Mouse (Mus musculus): Measurements from ENCODE around the gene Lrriq4. TPM values are rescaled to one million over a fixed set of nuclear protein-coding genes. Genes with fewer than 3 reads are reported as not detected.

Gene Lrriq4
- 0.05 TPM in 1 of 2 replicates, not detected in the other for polyA plus RNA-seq (2012; rRNA removed)

DNA sequence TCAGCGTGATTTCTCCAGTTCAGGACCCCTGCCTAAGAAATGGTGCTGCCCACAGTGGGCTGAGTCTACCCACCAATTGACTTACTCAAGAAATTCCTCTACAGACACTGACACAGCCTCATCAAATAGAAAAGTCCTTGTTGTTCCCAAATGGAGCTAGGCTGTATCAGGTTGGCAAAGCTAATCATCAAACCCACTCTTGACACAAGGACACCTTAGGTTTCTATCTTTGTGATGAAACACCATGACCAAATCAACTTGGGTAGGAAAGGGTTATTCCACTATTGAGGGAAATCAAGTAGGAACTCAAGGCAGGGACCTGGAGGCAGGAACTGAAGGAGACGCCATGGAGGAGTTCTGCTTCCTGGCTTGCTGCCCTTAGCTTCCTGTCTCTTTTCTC lies at the start of gene Lrriq4:
Gene Lrriq4, plus strand, starts transcription at position 301 of the 400 bp plus-strand sequence.
- no peak for TF ChIP-seq CTCF (IDR thresholded peaks at IDR 0.05; ENCODE audit: borderline replicate concordance, extremely low read depth, insufficient read depth, insufficient read length)
- TF ChIP-seq POLR2A (IDR thresholded peaks at IDR 0.05; ENCODE audit: borderline replicate concordance, extremely low read depth, insufficient read depth, insufficient read length, poor library complexity, severe bottlenecking) = no peak

DNA sequence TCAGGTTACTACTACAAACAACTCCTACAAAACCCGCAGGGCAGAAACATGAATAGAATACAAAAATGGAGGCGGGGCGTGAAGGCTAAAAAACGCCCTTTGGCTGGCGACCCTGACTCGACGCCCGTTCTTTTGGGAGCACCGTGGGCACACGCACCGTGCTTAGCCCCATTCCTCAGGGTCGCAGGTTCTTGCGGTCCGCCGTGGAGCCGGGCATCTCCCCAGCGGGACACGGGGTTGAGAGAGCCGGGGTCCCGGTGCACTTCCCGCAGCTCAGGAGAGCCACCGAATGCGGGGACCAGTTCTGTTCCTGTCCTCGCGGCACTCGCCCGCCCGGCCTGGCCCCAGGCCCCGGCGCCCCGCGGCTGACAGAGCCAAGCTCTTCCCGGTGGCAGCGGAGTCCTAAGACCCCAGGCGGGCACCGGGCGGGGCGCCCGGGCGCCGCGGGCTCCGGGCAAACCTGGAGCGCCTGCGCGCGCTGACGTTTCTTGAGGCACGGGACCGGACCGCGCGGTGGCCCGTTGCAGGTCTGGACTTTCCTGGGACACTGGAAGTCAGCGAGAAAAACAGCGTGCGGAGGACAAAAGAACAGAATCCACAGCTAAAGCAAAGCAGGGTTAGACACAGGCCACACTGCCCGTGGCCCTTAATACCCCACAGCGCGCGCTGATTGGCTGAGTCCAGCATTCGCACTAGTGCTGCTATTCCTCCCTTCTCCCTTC lies 49.0 kb upstream of the Lrriq4 start:
- peak; percentile 68 for DNase-seq (ENCODE audit: low read depth)
- TF ChIP-seq POLR2A (IDR thresholded peaks at IDR 0.05; ENCODE audit: borderline replicate concordance, extremely low read depth, insufficient read depth, insufficient read length, poor library complexity, severe bottlenecking) = 0 out of 2 replicates have a peak, but pooled peaks have one; percentile 15
- no peak for TF ChIP-seq CTCF (IDR thresholded peaks at IDR 0.05; ENCODE audit: borderline replicate concordance, extremely low read depth, insufficient read depth, insufficient read length)

More for the DNA sequence above, at the start of gene Lrriq4:
- DNase-seq (ENCODE audit: low read depth) = peak; percentile 19

DNA sequence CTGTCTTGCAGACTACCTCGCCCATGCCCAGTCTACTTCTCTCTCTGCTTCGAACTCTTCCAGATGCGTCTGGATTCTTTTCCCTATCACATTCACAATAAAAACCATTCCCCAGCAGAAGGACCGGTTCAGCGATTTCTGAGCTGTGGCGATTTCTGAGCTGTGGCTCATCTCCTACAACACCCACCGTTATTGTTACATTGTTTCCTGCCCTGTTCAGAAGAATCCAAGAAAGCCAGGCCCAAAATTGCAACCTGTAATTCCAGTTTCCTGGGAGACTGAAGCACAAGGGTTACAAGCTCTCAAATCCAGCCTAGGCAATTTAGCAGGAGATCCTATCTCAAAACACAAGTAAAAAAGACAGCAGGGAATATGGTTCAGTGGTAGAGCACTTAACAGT lies 47.0 kb upstream of the Lrriq4 start:
- no peak for DNase-seq (ENCODE audit: low read depth)
- no peak for TF ChIP-seq POLR2A (IDR thresholded peaks at IDR 0.05; ENCODE audit: borderline replicate concordance, extremely low read depth, insufficient read depth, insufficient read length, poor library complexity, severe bottlenecking)
- TF ChIP-seq CTCF (IDR thresholded peaks at IDR 0.05; ENCODE audit: borderline replicate concordance, extremely low read depth, insufficient read depth, insufficient read length) = no peak

DNA sequence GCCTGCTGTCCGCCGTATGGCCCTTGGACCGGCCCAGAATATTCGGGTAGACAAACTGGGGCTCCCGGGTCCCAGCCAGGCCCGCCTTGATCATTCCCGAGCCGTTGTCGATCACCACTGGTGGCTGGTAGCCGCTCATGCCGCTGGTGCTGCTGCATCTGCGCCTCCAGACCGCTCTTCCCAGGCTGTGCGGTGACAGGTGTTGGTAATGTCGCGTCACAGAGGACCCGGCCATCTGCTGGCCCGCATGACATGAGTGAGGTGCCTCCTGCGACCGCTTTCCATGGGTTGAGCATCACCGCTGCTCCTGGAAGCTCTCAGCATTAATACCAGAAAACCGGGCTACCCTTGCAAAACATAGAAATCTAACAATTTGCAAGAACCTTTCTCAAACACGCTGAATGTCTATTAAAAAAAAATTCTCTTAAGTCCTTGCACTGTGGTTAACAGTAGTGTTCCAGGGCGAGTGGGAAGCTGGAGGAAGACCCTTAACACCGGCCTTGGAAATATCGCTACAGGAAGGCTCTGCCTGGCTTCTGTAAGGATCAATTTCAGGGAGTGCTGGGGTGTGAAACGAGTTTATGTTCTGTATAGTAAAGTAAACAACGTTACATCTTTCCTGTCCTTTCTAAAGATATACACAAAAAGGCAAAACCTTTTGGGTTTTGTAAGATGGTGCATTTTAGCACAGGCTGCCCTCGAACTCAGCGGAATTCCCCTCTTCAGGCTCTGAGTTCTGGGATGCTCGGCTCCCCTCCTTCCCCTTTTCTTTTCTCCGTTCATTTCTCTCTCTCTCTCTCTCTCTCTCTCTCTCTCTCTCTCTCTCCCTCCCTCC lies 44.4 kb upstream of the Lrriq4 start, which contains the start of gene Actrt3:
Gene Actrt3, minus strand, starts transcription at position 229 of the 835 bp plus-strand sequence.
- peak; percentile 74 for DNase-seq (ENCODE audit: low read depth)
- no peak for TF ChIP-seq CTCF (IDR thresholded peaks at IDR 0.05; ENCODE audit: borderline replicate concordance, extremely low read depth, insufficient read depth, insufficient read length)

DNA sequence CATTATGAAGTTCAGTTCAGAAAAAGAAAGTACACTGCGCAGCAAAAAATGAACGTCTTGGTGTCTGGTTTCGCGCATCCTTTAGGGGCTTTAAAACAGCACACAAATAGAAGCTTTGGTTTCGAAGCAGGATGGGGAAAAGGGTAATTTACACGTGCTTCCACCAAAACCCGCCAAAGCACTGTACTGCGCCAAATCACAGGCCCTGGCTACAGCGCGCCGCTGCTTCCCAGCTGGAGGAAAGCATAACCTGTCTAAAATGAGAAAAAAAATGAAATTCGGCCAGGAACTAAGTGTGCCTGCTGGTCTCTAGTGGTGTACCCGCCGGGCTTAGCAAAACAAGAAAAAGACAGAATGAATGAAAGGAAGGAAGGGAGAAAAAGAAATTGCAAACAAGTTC lies 43.6 kb upstream of the Lrriq4 start:
- no peak for TF ChIP-seq CTCF (IDR thresholded peaks at IDR 0.05; ENCODE audit: borderline replicate concordance, extremely low read depth, insufficient read depth, insufficient read length)
- TF ChIP-seq POLR2A (IDR thresholded peaks at IDR 0.05; ENCODE audit: borderline replicate concordance, extremely low read depth, insufficient read depth, insufficient read length, poor library complexity, severe bottlenecking) = no peak
- DNase-seq (ENCODE audit: low read depth) = peak; percentile 69

DNA sequence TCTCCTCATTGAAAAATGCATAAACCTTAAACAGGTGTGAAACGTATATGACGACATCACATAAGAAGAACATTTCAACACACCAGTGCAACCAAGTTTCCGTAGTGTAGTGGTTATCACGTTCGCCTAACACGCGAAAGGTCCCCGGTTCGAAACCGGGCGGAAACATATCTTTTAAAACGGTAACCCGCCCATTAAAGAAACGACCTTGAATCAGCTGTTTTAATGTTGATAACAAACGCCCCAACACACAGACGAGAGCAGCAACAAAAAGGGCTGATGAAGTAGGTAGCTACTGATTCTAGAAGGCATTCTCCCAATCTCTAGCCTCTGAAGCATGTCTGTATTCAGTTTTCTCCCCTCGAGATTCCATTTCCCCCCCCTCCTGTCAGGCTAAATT lies 43.1 kb upstream of the Lrriq4 start:
- TF ChIP-seq POLR2A (IDR thresholded peaks at IDR 0.05; ENCODE audit: borderline replicate concordance, extremely low read depth, insufficient read depth, insufficient read length, poor library complexity, severe bottlenecking) (no peak), CTCF (IDR thresholded peaks at IDR 0.05; ENCODE audit: borderline replicate concordance, extremely low read depth, insufficient read depth, insufficient read length) (no peak)
- peak; percentile 90 for DNase-seq (ENCODE audit: low read depth)

DNA sequence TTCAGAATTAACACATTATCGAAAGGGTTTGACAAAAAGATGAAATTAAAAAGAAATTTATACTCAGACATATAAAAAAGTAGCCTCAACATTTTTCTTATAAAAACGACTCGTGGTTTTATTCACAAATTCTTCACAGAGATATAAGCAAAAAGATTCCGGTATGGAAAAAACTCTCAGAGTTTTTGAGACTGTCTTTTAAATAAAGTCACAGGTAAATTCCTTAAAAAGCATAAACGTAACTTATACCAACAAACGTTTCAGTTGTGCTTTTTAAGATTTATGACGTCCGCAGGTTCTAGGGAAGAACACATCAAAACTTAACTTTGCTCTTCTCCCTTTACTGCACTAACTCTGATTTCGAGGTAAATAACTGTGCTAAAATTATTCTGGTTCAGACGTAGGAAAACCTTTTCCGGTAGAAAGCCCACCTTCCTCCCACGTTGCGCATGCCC lies 42.7 kb upstream of the Lrriq4 start:
- TF ChIP-seq CTCF (IDR thresholded peaks at IDR 0.05; ENCODE audit: borderline replicate concordance, extremely low read depth, insufficient read depth, insufficient read length) (no peak), POLR2A (IDR thresholded peaks at IDR 0.05; ENCODE audit: borderline replicate concordance, extremely low read depth, insufficient read depth, insufficient read length, poor library complexity, severe bottlenecking) (no peak)
- DNase-seq (ENCODE audit: low read depth) = no peak

DNA sequence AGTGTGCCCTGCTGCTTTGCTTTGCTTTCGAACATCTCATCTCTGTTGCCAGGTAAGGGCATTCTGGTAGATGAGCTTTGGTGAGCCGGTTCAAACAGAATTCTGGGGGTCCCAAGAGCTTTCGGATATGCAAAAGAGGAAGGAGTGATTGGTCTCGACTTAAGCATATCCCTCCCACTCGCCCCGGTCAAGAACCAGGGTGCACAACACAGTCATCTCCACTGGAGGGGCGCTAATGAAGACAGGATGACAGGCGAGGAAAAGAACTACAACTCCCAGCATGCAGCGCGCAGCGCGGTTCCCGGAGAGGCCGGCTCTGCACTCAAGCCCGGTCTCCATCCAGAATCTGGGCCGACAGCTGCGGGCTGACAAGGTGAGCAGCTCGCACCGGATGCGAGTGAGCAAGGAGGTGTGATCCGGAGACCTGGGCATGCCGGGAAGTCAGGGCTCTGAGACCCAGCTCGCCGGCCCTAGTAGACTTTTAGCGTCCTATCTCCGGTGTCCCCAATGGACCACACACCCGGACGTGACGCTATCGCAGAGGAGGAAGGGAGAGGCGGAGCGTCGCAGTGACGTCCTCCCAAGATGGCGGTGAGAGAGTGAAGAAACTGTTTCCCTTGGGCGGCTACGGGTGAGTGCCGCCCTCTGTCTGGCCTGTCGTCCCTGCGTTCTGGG lies 42.1 kb upstream of the Lrriq4 start, which contains the start of gene Mynn:
Gene Mynn, plus strand, starts transcription at position 1 of the 675 bp plus-strand sequence.
- peak; percentile 98 for DNase-seq (ENCODE audit: low read depth)
- TF ChIP-seq CTCF (IDR thresholded peaks at IDR 0.05; ENCODE audit: borderline replicate concordance, extremely low read depth, insufficient read depth, insufficient read length) (peak; percentile 51; the same call in 1 of the 2 replicates), POLR2A (IDR thresholded peaks at IDR 0.05; ENCODE audit: borderline replicate concordance, extremely low read depth, insufficient read depth, insufficient read length, poor library complexity, severe bottlenecking) (peak; percentile 66; the same call in 1 of the 2 replicates)

DNA sequence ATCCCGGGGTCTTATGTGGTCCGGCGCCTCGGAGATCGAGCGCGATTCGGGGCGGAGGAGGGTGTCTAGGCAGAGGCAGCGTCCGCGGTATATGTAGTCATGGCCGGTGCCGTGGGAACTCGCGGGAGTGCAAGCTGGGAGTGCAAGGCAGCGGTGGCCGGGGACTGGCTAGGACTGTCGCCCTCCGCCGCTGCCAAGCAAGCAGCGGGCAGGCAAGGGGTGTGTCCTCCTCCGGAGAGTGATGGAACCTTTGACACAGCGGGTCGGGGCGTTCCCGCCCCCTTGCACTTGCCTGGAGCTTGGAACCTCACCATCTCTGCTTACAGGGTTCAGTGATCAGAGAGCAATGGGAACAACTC lies 41.6 kb upstream of the Lrriq4 start:
- TF ChIP-seq CTCF (IDR thresholded peaks at IDR 0.05; ENCODE audit: borderline replicate concordance, extremely low read depth, insufficient read depth, insufficient read length) (no peak), POLR2A (IDR thresholded peaks at IDR 0.05; ENCODE audit: borderline replicate concordance, extremely low read depth, insufficient read depth, insufficient read length, poor library complexity, severe bottlenecking) (no peak)
- DNase-seq (ENCODE audit: low read depth) = no peak

DNA sequence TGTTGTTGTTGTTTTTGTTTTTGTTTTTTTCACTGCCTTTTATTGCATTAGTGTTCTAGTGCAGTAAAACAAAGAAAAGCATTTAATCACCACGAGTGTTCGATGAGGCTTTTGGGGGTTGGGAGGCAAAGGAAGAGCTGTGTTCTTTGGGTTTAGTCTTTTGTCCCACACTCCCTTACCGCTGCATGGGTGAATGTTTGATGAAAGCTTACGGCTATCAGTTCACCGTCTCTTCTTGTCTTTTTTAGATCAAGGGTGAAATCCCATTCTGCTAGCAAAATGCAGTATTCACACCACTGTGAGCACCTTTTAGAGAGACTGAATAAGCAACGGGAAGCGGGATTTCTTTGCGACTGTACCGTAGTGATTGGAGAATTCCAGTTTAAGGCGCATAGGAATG lies 41.1 kb upstream of the Lrriq4 start:
- peak; percentile 3 for DNase-seq (ENCODE audit: low read depth)
- no peak for TF ChIP-seq POLR2A (IDR thresholded peaks at IDR 0.05; ENCODE audit: borderline replicate concordance, extremely low read depth, insufficient read depth, insufficient read length, poor library complexity, severe bottlenecking)

DNA sequence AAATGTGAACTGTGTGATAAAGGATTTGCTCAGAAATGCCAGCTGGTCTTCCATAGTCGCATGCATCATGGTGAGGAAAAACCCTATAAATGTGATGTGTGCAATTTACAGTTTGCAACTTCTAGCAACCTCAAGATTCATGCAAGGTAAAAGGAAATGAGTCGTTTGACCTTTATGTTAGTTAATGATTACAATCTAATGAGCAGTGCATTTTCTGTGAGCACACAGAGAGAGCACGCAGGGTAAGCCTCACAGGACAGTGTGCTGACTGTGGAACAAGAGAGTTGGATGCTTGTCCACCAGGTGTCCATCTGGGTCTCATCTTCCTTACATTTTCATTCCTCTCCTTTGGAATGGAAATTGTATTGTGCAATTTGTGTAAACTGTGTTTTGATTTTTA lies 35.3 kb upstream of the Lrriq4 start:
- no peak for TF ChIP-seq CTCF (IDR thresholded peaks at IDR 0.05; ENCODE audit: borderline replicate concordance, extremely low read depth, insufficient read depth, insufficient read length)
- TF ChIP-seq POLR2A (IDR thresholded peaks at IDR 0.05; ENCODE audit: borderline replicate concordance, extremely low read depth, insufficient read depth, insufficient read length, poor library complexity, severe bottlenecking) = no peak
- no peak for DNase-seq (ENCODE audit: low read depth)

Data from brain, embryonic 14.5 days (tissue).